In the genomic region with DNA sequence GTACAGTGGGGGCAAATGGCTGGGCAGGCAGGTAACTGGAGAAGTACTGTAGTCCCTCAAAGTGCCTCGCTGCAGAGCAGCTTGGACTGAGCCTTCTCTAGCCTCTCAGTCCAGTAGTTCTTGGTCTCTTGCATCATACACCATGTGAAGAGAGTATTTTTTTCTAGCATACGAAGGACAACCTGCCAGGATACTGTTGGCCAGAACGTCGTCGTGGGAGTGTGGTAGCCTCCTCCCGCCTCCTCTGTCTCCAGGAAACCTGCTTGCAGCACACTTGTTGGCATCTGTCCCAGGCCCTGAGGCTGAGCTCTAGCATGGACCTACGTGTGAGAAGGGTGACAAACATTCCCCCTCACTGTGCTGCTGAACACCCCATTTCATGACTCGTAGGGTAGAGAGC, we compare ENCODE assay signal across 10 mouse cellular contexts. TPM values are rescaled to one million over a fixed set of nuclear protein-coding genes. Genes with fewer than 3 reads are reported as not detected.
A peak's percentile ranks its signal among the peaks of the same experiment; 100 is the strongest.
DNase-seq lines count a peak whose midpoint lies in the region; TF ChIP-seq lines count a peak whose summit lies in the region.
"Had no signal": no experiment of that assay in that cellular context is flagged by ENCODE, and none has a peak within 500 bp of the region (broad histone marks: within the 10 kb centered on the region; RNA-seq: fewer than 3 reads in every experiment).

No protein-coding gene starts in this region.

- no peaks in the 10 kb centered on the region for H3K36me3 ChIP-seq in thymus, adult 2 months (ENCODE audit: control insufficient read depth, insufficient read depth, low read length)
- H3K36me3 ChIP-seq: liver, embryonic 15.5 days had no signal

- TF ChIP-seq CTCF in thymus, adult 2 months (IDR thresholded peaks at IDR 0.05; ENCODE audit: borderline replicate concordance, control insufficient read depth, extremely low read depth, insufficient read depth, low read length, poor library complexity), result no peak

- TF ChIP-seq POLR2A in thymus, adult 2 months (IDR thresholded peaks at IDR 0.05; ENCODE audit: control insufficient read depth, extremely low read depth, insufficient read depth, low read length, poor library complexity), result no peak

- WGBS in thymus, adult 2 months, result 25% methylated on average over 8 of the region's 8 CpGs

- no peak overlapping the region for H3K4me3 ChIP-seq in thymus, adult 2 months (ENCODE audit: control insufficient read depth, insufficient read depth, low read length)
- H3K4me3 ChIP-seq: embryonic facial prominence, embryonic 15.5 days; liver, embryonic 15.5 days had no signal

- no peaks in the 10 kb centered on the region for H3K27me3 ChIP-seq in thymus, adult 2 months (ENCODE audit: control insufficient read depth, insufficient read depth, low read length)
- H3K27me3 ChIP-seq: embryonic facial prominence, embryonic 15.5 days had no signal

- no peak overlapping the region for H3K27ac ChIP-seq in thymus, adult 2 months (ENCODE audit: control insufficient read depth, insufficient read depth, low read length)
- H3K27ac ChIP-seq: embryonic facial prominence, embryonic 15.5 days; liver, embryonic 15.5 days had no signal

- DNase-seq in gastrocnemius, adult 18-20 months (ENCODE audit: low spot score), result peak; percentile 38
- DNase-seq in gastrocnemius, adult 8-10 months (ENCODE audit: low spot score in 2 of 2), result no peak
- DNase-seq in urinary bladder, postnatal 14 days (ENCODE audit: low spot score), result peak; percentile 73
- DNase-seq in urinary bladder, adult 2 months (ENCODE audit: low spot score), result no peak
- DNase-seq in kidney, postnatal 14 days, result peak; percentile 79
- peak; percentile 67 to 82 for DNase-seq in lung, postnatal 4 days
- DNase-seq in spleen, postnatal 4 days (ENCODE audit: low spot score in 2 of 2), result no peak
- no peak for DNase-seq in thymus, adult 2 months

- H3K4me1 ChIP-seq in thymus, adult 2 months (replicated peaks; ENCODE audit: control insufficient read depth, insufficient read depth, low read length), result peaks cover 4% of the 10 kb centered on the region

RNA-seq across cellular contexts. Expression of gene Hdhd3, which starts 6.5 kb away (rescaled TPM):
- total RNA-seq in gastrocnemius, adult 18-20 months (2021), result 1 to 10 TPM; 1.1 to 1.3 TPM
- total RNA-seq in gastrocnemius, adult 8-10 months (2022), result 1 to 10 TPM in 3 of 4 experiments, under 1 TPM in 1; 0.40 to 1.8 (median 1.3) TPM
- polyA plus RNA-seq in urinary bladder, adult 2 months (2012; rRNA removed), result 6.6 and 6.7 TPM in 2 replicates
- polyA plus RNA-seq in thymus, adult 2 months (2012; rRNA removed), result 4.5 and 7.0 TPM in 2 replicates

RNA-seq across cellular contexts. Expression of gene Bspry, which starts 17.0 kb away (rescaled TPM):
- not detected for total RNA-seq in gastrocnemius, adult 18-20 months (2021)
- total RNA-seq in gastrocnemius, adult 8-10 months (2022), result not detected
- 14.2 and 17.5 TPM in 2 replicates for polyA plus RNA-seq in urinary bladder, adult 2 months (2012; rRNA removed)
- polyA plus RNA-seq in thymus, adult 2 months (2012; rRNA removed), result 19.7 and 19.8 TPM in 2 replicates

RNA-seq across cellular contexts. Expression of gene Alad, which starts 22.9 kb away (rescaled TPM):
- 10 to 100 TPM; 29.5 to 32.4 TPM for total RNA-seq in gastrocnemius, adult 18-20 months (2021)
- total RNA-seq in gastrocnemius, adult 8-10 months (2022), result 10 to 100 TPM; 26.1 to 36.7 (median 30.3) TPM
- polyA plus RNA-seq in urinary bladder, adult 2 months (2012; rRNA removed), result 32.0 and 34.9 TPM in 2 replicates
- polyA plus RNA-seq in thymus, adult 2 months (2012; rRNA removed), result 56.2 and 75.9 TPM in 2 replicates

RNA-seq across cellular contexts. Expression of gene Wdr31, which starts 26.1 kb away (rescaled TPM):
- under 1 TPM; 0.25 to 0.64 TPM for total RNA-seq in gastrocnemius, adult 18-20 months (2021)
- total RNA-seq in gastrocnemius, adult 8-10 months (2022), result under 1 TPM; 0.13 to 0.72 (median 0.45) TPM
- 2.2 and 2.8 TPM in 2 replicates for polyA plus RNA-seq in urinary bladder, adult 2 months (2012; rRNA removed)
- polyA plus RNA-seq in thymus, adult 2 months (2012; rRNA removed), result 1.6 and 1.9 TPM in 2 replicates

RNA-seq across cellular contexts. Expression of gene Pole3, which starts 28.1 kb away (rescaled TPM):
- total RNA-seq in gastrocnemius, adult 18-20 months (2021), result 10 to 100 TPM; 14.4 to 14.8 TPM
- 10 to 100 TPM; 14.1 to 18.1 (median 15.1) TPM for total RNA-seq in gastrocnemius, adult 8-10 months (2022)
- 32.1 and 33.0 TPM in 2 replicates for polyA plus RNA-seq in urinary bladder, adult 2 months (2012; rRNA removed)
- 18.0 and 20.9 TPM in 2 replicates for polyA plus RNA-seq in thymus, adult 2 months (2012; rRNA removed)

Comparison
In these comparisons a context has a peak if more than half of its experiments do, and no peak if none do; other contexts are left out.
1. DNase-seq: peak in gastrocnemius, adult 18-20 months (single experiment), urinary bladder, postnatal 14 days (single experiment), kidney, postnatal 14 days (single experiment) and lung, postnatal 4 days (2 of 2); none in gastrocnemius, adult 8-10 months (0 of 2), urinary bladder, adult 2 months (single experiment), spleen, postnatal 4 days (0 of 2) and thymus, adult 2 months (single experiment).